Mouse (Mus musculus) layer of hippocampus, adult 9-10 months (tissue): Measurements from ENCODE around the gene Klc3.

Experiments
- DNase-seq: peaks from one replicate; pipeline ENCODE4 v3.0.0; 2022; ENCODE audit warnings: low spot score

The Klc3 gene

GRCm38 (mm10) chr7:19403731-19404296, at the start of gene Klc3:
TSS of gene Klc3 (minus strand) at chr7:19404104.
- DNase-seq = no peak

GRCm38 (mm10) chr7:19449165-19449564, 45.3 kb upstream of the Klc3 start:
- DNase-seq = no peak

GRCm38 (mm10) chr7:19447689-19448088, 43.8 kb upstream of the Klc3 start:
- DNase-seq = no peak

GRCm38 (mm10) chr7:19444801-19445200, 40.9 kb upstream of the Klc3 start:
- no peak for DNase-seq

- DNase-seq = peak; percentile 79
These were observed 39.4 kb upstream of the Klc3 start for GRCm38 (mm10) chr7:19443344-19443743.

- DNase-seq = no peak
These were observed 37.7 kb upstream of the Klc3 start for GRCm38 (mm10) chr7:19441448-19442091.

GRCm38 (mm10) chr7:19437048-19437447, 33.1 kb upstream of the Klc3 start:
- DNase-seq = no peak

- DNase-seq = no peak
These were observed 32.4 kb upstream of the Klc3 start for GRCm38 (mm10) chr7:19436276-19436675.

GRCm38 (mm10) chr7:19432475-19432874, 28.6 kb upstream of the Klc3 start:
- no peak for DNase-seq

- no peak for DNase-seq
These were observed 26.5 kb upstream of the Klc3 start for GRCm38 (mm10) chr7:19430402-19430801.

- no peak for DNase-seq
These were observed 25.8 kb upstream of the Klc3 start for GRCm38 (mm10) chr7:19429726-19430125.

- no peak for DNase-seq
These were observed 24.2 kb upstream of the Klc3 start for GRCm38 (mm10) chr7:19427999-19428650.

GRCm38 (mm10) chr7:19426888-19427287, 23.0 kb upstream of the Klc3 start:
- no peak for DNase-seq

- no peak for DNase-seq
These were observed 22.4 kb upstream of the Klc3 start for GRCm38 (mm10) chr7:19426349-19426748.

- no peak for DNase-seq
These were observed 20.1 kb upstream of the Klc3 start for GRCm38 (mm10) chr7:19424051-19424450.

- no peak for DNase-seq
These were observed 19.2 kb upstream of the Klc3 start for GRCm38 (mm10) chr7:19423083-19423482.

GRCm38 (mm10) chr7:19420821-19421636, 17.1 kb upstream of the Klc3 start:
- DNase-seq = peak; percentile 74

GRCm38 (mm10) chr7:19420121-19420520, 16.2 kb upstream of the Klc3 start:
- no peak for DNase-seq

GRCm38 (mm10) chr7:19416590-19416989, 12.7 kb upstream of the Klc3 start:
- DNase-seq = no peak

- DNase-seq = no peak
These were observed 9.6 kb upstream of the Klc3 start for GRCm38 (mm10) chr7:19413525-19413924.

GRCm38 (mm10) chr7:19411783-19412182, 7.9 kb upstream of the Klc3 start:
- no peak for DNase-seq

GRCm38 (mm10) chr7:19410766-19411344, 7.0 kb upstream of the Klc3 start:
- no peak for DNase-seq
